Mouse (Mus musculus) bone marrow macrophage, adult 2 months (primary cell): ENCODE data around the gene Sik3. TPM values are rescaled to one million over a fixed set of nuclear protein-coding genes. Genes with fewer than 3 reads are reported as not detected.

ENCODE experiments used
- H3K27ac ChIP-seq: 2 replicates; pipeline ENCODE4 v1.5.1; 2012; ENCODE audit warnings: low read depth, low read length; ENCODE audit not compliant: insufficient read depth
- H3K4me1 ChIP-seq: 2 replicates; pipeline ENCODE4 v1.6.1; 2012; ENCODE audit warnings: low read length; ENCODE audit not compliant: control insufficient read depth, insufficient read depth
- H3K4me3 ChIP-seq: 2 replicates; pipeline ENCODE4 v1.5.1; 2012; ENCODE audit warnings: mild to moderate bottlenecking, low read length, moderate library complexity; ENCODE audit not compliant: insufficient read depth
- CTCF ChIP-seq: IDR thresholded peaks from 2 replicates; pipeline ENCODE4 v1.5.1; 2012; ENCODE audit warnings: low read depth, mild to moderate bottlenecking, low read length, moderate library complexity
- POLR2A ChIP-seq: IDR thresholded peaks from 2 replicates; pipeline ENCODE4 v1.6.1; 2012; ENCODE audit warnings: mild to moderate bottlenecking, low read depth, low read length, borderline replicate concordance
- polyA plus RNA-seq: library from polyadenylated mRNA; stranded (reverse); fragments of >200 nt; gene quantifications from 2 replicates; pipeline ENCODE4 v1.2.4, GENCODE M21; 2012; ENCODE audit not compliant: missing spikeins, insufficient read depth, insufficient read length

Sik3 gene
- polyA plus RNA-seq, 1 experiment: 24.4 TPM

DNA sequence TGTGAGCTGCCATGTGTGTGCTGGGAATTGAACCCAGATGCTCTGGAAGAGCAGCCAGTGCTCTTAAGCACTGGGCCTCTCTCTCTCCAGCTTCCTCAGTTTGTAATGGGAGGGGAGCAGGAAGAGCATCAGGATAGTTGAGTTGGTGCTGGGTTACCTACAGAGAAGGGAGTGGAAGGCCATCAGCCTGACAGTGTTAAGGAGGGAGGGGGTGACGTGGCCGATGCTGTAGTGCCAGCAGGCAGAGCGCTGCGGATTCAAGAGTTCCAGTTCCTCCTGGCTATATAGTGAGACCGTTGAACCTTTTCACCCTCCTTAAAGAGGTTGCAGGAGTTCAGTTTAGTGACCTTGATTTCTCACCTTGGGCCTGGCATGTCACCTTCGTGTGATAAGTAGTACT, 18.3 kb downstream of the Sik3 start:
- TF ChIP-seq POLR2A (no peak), CTCF (no peak)
- no peak overlapping the region for H3K4me3 ChIP-seq
- no peak overlapping the region for H3K27ac ChIP-seq

GRCm38 (mm10) chr9:46032190-46032589, 19.6 kb downstream of the Sik3 start:
- Histone ChIP-seq H3K4me1 (peaks cover 40% of the 10 kb centered on the region), H3K4me3 (no peak overlapping the region), H3K27ac (no peak overlapping the region)
- TF ChIP-seq POLR2A: no peak
- TF ChIP-seq CTCF: no peak

More for the DNA sequence above, 18.3 kb downstream of the Sik3 start:
- H3K4me1 ChIP-seq: peaks cover 49% of the 10 kb centered on the region

GRCm38 (mm10) chr9:46033058-46033457, 20.4 kb downstream of the Sik3 start:
- no peak for TF ChIP-seq CTCF
- peaks cover 36% of the 10 kb centered on the region for H3K4me1 ChIP-seq
- H3K27ac ChIP-seq: peak overlapping the region; percentile 38
- no peak overlapping the region for H3K4me3 ChIP-seq

DNA sequence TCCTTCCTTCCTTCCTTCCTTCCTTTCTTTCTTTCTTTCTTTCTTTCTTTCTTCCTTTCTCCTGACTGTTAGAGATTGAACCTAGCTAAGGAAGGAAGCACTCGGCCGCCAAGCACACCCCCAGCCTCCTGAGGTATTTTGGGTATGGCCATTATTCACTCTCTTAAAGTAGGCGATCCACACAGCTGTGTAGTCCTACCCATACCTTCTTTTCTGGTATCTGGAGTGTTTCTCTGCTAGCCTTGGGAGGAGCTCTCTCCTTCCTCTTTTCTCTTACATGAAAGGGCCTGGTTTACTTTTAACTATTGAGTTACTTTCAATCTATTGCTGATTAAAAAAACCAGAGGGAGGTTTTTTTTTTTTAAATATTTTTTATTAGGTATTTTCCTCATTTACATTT, 21.2 kb downstream of the Sik3 start:
- TF ChIP-seq POLR2A (no peak), CTCF (no peak)
- peak overlapping the region; percentile 38 for H3K27ac ChIP-seq
- H3K4me3 ChIP-seq: no peak overlapping the region
- peaks cover 33% of the 10 kb centered on the region for H3K4me1 ChIP-seq

DNA sequence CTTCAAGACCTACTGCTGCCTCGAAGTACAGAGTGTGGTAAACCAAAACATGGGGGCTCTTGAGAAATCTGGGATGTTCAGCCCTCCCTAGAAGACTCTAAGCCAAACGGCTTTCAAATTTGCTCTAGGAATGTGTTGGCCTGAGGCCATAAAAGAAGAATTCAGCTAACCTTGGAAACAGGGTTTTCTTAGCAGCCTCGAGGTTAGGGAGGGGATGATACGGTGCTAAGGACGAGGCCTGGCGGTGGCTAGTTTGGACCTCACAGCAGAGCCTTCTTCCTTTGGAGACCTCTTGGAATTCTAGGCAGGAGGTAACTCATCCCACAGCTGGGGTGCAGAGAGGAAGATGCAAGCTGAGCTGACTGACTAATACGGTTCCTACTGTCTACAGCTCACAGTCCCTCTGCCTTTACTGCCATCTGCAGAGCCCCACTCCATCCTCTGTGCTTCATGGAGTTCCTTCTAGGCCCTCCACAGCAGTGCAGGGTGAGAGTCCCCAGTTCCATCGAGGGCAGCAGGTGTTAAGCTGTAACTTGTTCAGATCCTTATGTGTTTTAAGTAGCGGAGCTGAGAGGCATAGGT, 22.8 kb downstream of the Sik3 start:
- H3K4me3 ChIP-seq: no peak overlapping the region
- TF ChIP-seq CTCF (no peak), POLR2A (no peak)
- H3K27ac ChIP-seq: no peak overlapping the region
- H3K4me1 ChIP-seq: peaks cover 33% of the 10 kb centered on the region

- Histone ChIP-seq H3K27ac (no peak overlapping the region), H3K4me3 (no peak overlapping the region), H3K4me1 (peaks cover 33% of the 10 kb centered on the region)
- TF ChIP-seq POLR2A: no peak
- TF ChIP-seq CTCF: no peak
Observed at GRCm38 (mm10) chr9:46036881-46037280, 24.3 kb downstream of the Sik3 start.

DNA sequence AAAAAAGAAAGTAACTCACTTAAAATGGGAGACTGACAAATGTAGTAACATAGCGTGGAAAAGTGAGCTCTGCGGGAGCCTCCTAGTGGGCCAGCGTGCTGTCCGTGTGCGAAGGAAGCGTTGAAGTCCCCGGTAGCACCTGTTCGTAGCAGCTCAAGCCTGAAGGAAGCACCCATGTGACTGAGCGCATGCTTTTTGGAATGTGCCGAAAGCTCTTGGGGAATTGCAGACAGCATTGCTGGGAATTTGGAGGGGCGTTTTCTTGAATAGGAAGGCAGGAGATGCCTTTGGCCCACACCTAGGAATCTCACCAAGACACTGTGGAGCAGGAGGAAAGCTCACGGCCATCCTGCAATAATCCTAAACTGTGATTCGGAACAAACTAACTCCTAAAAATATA, 26.2 kb downstream of the Sik3 start:
- Histone ChIP-seq H3K4me1 (peaks cover 17% of the 10 kb centered on the region), H3K4me3 (no peak overlapping the region), H3K27ac (no peak overlapping the region)
- TF ChIP-seq CTCF: no peak
- no peak for TF ChIP-seq POLR2A

- H3K4me3 ChIP-seq: no peak overlapping the region
- no peak for TF ChIP-seq POLR2A
- TF ChIP-seq CTCF: no peak
- no peak overlapping the region for H3K27ac ChIP-seq
- peaks cover 3% of the 10 kb centered on the region; the same call in 1 of the 2 replicates for H3K4me1 ChIP-seq
Observed at GRCm38 (mm10) chr9:46041186-46041585, 28.6 kb downstream of the Sik3 start.

DNA sequence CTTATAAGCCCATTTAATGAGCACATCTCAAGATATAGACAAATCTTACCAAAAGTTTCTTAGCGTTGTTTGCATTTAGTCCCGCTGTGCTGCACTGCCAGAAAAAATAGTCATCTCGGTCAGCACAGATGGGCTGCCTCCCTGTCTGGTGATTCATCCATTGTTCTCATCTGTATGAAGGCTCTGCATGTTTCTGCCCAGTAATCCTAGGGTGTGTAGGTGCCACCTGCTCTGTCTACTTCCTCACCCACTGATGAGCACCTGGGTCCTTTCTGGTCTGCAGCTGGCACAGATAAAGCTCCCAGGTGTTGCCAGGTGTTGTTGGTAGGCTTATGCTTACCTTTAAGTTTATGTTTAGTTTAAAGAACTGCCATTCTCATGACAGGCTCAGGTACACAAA, 29.8 kb downstream of the Sik3 start:
- Histone ChIP-seq H3K4me1 (no peaks in the 10 kb centered on the region), H3K27ac (no peak overlapping the region), H3K4me3 (no peak overlapping the region)
- TF ChIP-seq POLR2A (no peak), CTCF (no peak)

DNA sequence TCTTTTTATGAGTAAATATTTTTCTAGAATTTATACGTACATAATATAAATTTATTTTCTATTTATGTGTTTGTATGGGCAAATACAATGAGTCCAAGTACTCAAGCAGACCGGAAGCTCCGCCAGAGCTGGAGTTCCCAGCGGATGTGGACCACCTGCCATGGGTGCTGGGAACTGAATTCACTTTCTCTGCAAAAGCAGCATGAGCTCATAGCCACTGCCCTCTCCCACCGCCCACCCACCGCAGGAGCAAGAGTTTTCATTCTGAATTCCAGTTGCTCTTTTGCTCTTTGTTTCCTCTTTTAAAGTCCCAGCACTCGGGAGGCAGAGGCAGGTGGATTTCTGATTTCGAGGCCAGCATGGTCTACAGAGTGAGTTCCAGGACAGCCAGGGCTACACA, 31.0 kb downstream of the Sik3 start:
- TF ChIP-seq CTCF: no peak
- no peak for TF ChIP-seq POLR2A

DNA sequence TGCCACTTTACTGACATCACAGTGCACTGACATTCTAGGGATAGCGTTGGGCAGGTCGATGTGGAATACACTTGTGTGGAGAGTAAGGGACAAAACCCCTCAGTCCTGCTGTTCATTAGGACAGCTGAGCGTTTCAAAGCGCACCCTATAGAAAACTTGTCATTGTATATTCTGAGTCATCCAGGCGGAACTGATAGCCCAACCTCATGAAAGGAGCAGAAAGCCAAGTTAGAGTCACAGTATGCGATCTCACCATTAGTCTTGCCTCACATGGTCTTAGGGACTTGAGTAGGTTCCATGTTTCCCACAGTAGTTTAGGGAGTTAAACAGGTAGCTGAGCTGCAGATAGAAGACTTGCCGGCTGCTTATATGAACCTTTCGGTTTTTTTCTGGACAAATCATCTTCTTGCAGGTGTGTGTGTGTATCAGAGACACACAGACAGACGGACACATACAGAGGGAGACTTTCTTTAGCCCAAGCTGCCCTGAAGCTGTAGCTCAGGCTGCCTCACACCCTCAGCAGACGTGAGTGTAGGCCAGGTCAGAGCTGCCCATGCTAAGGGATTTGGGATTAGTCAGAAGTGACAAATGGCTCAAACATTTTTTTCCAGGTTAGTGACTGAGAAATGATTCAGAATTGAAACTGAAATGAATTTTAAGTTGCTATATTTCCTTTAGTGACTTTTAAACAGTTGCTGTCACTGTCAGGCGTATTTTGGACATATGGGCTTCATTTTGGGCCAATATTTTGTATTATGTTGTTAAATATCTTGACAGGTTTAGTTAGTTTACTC, 34.3 kb downstream of the Sik3 start:
- Histone ChIP-seq H3K27ac (no peak overlapping the region), H3K4me3 (no peak overlapping the region), H3K4me1 (peaks cover 7% of the 10 kb centered on the region)
- TF ChIP-seq POLR2A (no peak), CTCF (no peak)

More for the DNA sequence above, 31.0 kb downstream of the Sik3 start:
- no peaks in the 10 kb centered on the region for H3K4me1 ChIP-seq
- H3K4me3 ChIP-seq: no peak overlapping the region
- H3K27ac ChIP-seq: no peak overlapping the region
